Mouse (Mus musculus): Measurements from ENCODE around the gene Hmga1. TPM values are rescaled to one million over a fixed set of nuclear protein-coding genes. Genes with fewer than 3 reads are reported as not detected.

Hmga1 gene
- total RNA-seq, 2 experiments from 2014 or later: 42.5 to 47.3 TPM

GRCm38 (mm10) chr17:27579816-27580215, 23.5 kb downstream of the Hmga1 start:
- DNase-seq: no peak
- intact Hi-C loops (cut with DNase I): no loop called here

- intact Hi-C loops (cut with DNase I): no loop called here
- DNase-seq: no peak
Measured at GRCm38 (mm10) chr17:27580392-27581068, 24.2 kb downstream of the Hmga1 start.

GRCm38 (mm10) chr17:27583185-27583894, 27.0 kb downstream of the Hmga1 start:
- intact Hi-C loops (cut with DNase I): no loop called here
- no peak for DNase-seq

- intact Hi-C loops (cut with DNase I): loop anchor here (5.0 kb wide), 1 partner anchor 36 kb away; the partner anchor contains the start of gene Nudt3
- DNase-seq: peak; percentile 64 to 72
Measured at GRCm38 (mm10) chr17:27586661-27587060, 30.4 kb downstream of the Hmga1 start.

- DNase-seq: peak; percentile 81 to 84
- intact Hi-C loops (cut with DNase I): loop anchor here (5.0 kb wide), 1 partner anchor 35 kb away; the partner anchor contains the start of gene Nudt3
Measured at GRCm38 (mm10) chr17:27587252-27587651, 31.0 kb downstream of the Hmga1 start.

GRCm38 (mm10) chr17:27588231-27588630, 31.9 kb downstream of the Hmga1 start:
- intact Hi-C loops (cut with DNase I): loop anchor here (5.0 kb wide), 1 partner anchor 34 kb away; the partner anchor contains the start of gene Nudt3

GRCm38 (mm10) chr17:27591826-27592564, 35.7 kb downstream of the Hmga1 start:
- no peak for DNase-seq
- intact Hi-C loops (cut with DNase I): loop anchor here (2.0 kb wide), 1 partner anchor 25 kb away; no protein-coding TSS in a partner anchor

More at GRCm38 (mm10) chr17:27588231-27588630, 31.9 kb downstream of the Hmga1 start:
- no peak for DNase-seq

- no peak for DNase-seq
- intact Hi-C loops (cut with DNase I): no loop called here
Measured at GRCm38 (mm10) chr17:27592565-27592910, 36.2 kb downstream of the Hmga1 start.

GRCm38 (mm10) chr17:27595659-27596375, 39.5 kb downstream of the Hmga1 start:
- intact Hi-C loops (cut with DNase I): no loop called here
- peak in 1 of 2 experiments; percentile 39 for DNase-seq

- intact Hi-C loops (cut with DNase I): no loop called here
- DNase-seq: peak; percentile 68 to 78
Measured at GRCm38 (mm10) chr17:27596376-27597190, 40.3 kb downstream of the Hmga1 start.

- no peak for DNase-seq
- intact Hi-C loops (cut with DNase I): no loop called here
Measured at GRCm38 (mm10) chr17:27600286-27600685, 44.0 kb downstream of the Hmga1 start.

GRCm38 (mm10) chr17:27600869-27601268, 44.6 kb downstream of the Hmga1 start:
- intact Hi-C loops (cut with DNase I): no loop called here
- DNase-seq: no peak

GRCm38 (mm10) chr17:27603036-27603435, 46.7 kb downstream of the Hmga1 start:
- intact Hi-C loops (cut with DNase I): no loop called here
- no peak for DNase-seq

GRCm38 (mm10) chr17:27603522-27604234, 47.4 kb downstream of the Hmga1 start:
- DNase-seq: peak; percentile 77 to 87
- intact Hi-C loops (cut with DNase I): no loop called here

GRCm38 (mm10) chr17:27609576-27609975, 53.3 kb downstream of the Hmga1 start:
- intact Hi-C loops (cut with DNase I): no loop called here
- DNase-seq: no peak

- intact Hi-C loops (cut with DNase I): no loop called here
- DNase-seq: no peak
Measured at GRCm38 (mm10) chr17:27610679-27611518, 54.6 kb downstream of the Hmga1 start.

GRCm38 (mm10) chr17:27611519-27611884, 55.2 kb downstream of the Hmga1 start:
- intact Hi-C loops (cut with DNase I): no loop called here
- DNase-seq: no peak

GRCm38 (mm10) chr17:27611994-27612393, 55.7 kb downstream of the Hmga1 start:
- no peak for DNase-seq
- intact Hi-C loops (cut with DNase I): no loop called here

Data from heart, postnatal 10 days (tissue).